Mouse (Mus musculus): ENCODE data around the gene Zfp97.
"Not testable (repeated sequence)": the region's sequence is repeated elsewhere in the genome, so short reads cannot be mapped to it uniquely, and the experiment has no call there.

Gene Zfp97

GRCm38 (mm10) chr17:17120830-17121502 is at the start of gene Zfp97:
TSS of gene Zfp97 (plus strand) at chr17:17121415.
- DNase-seq (ENCODE audit: low spot score) = not testable (repeated sequence)

- DNase-seq (ENCODE audit: low spot score) = not testable (repeated sequence)
Observed at GRCm38 (mm10) chr17:17178757-17179413, 57.7 kb downstream of the Zfp97 start.

- not testable (repeated sequence) for DNase-seq (ENCODE audit: low spot score)
Observed at GRCm38 (mm10) chr17:17194761-17195160, 73.5 kb downstream of the Zfp97 start.

- DNase-seq (ENCODE audit: low spot score) = no peak
Observed at GRCm38 (mm10) chr17:17195178-17195577, 74.0 kb downstream of the Zfp97 start.

- DNase-seq (ENCODE audit: low spot score) = not testable (repeated sequence)
Observed at GRCm38 (mm10) chr17:17196111-17196510, 74.9 kb downstream of the Zfp97 start.
